In the genomic region with DNA sequence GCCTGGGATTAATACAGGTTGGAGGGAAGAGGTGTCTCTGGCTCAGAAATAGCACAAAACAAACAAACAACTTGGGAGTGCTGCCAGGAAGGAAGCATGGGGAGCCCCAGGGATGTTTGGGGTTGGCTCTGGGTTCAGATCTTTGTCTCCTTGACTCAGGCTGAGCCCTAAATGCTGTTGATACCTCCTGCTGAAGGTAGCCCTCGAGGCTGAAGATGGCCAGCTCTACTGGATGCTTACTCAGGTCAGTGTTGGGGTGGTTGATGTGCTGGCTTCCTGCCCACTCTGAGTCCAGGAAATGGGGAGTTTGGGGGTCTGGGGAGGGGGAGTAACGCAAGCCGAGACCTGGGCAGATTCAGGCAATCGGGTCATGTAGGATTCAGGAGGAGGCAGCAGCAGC, we compare ENCODE assay signal across 20 mouse cellular contexts. TPM values are rescaled to one million over a fixed set of nuclear protein-coding genes. Genes with fewer than 3 reads are reported as not detected.
DNase-seq lines count a peak whose midpoint lies in the region; ATAC-seq and TF ChIP-seq lines count a peak whose summit lies in the region.
"Had no signal": no experiment of that assay in that cellular context is flagged by ENCODE, and none has a peak within 500 bp of the region (broad histone marks: within the 10 kb centered on the region; RNA-seq: fewer than 3 reads in every experiment).

No protein-coding gene starts in this region.

- no peak for TF ChIP-seq POLR2A in cerebellum, adult 2 months (IDR thresholded peaks at IDR 0.05; ENCODE audit: borderline replicate concordance, insufficient read depth, low read length)

- H3K4me3 ChIP-seq in cerebellum, adult 2 months (replicated peaks; ENCODE audit: insufficient read depth, low read depth, low read length) = no peak overlapping the region
- H3K4me3 ChIP-seq in hindbrain, embryonic 13.5 days = peak overlapping the region; percentile 88; the same call in 1 of the 2 replicates
- no peak overlapping the region for H3K4me3 ChIP-seq in hindbrain, embryonic 12.5 days
- no peak overlapping the region for H3K4me3 ChIP-seq in intestine, postnatal 0 days (ENCODE audit: low read depth, low read length)
- H3K4me3 ChIP-seq: heart, adult 2 months; heart, embryonic 15.5 days; limb, embryonic 13.5 days had no signal

- no peaks in the 10 kb centered on the region for H3K36me3 ChIP-seq in hindbrain, embryonic 13.5 days
- no peaks in the 10 kb centered on the region for H3K36me3 ChIP-seq in hindbrain, embryonic 12.5 days
- no peaks in the 10 kb centered on the region for H3K36me3 ChIP-seq in intestine, postnatal 0 days (ENCODE audit: control insufficient read depth, insufficient read depth)
- H3K36me3 ChIP-seq: heart, embryonic 15.5 days; limb, embryonic 13.5 days had no signal

- ATAC-seq in hindbrain, embryonic 13.5 days (ENCODE audit: low FRiP score) = no peak
- no peak for ATAC-seq in hindbrain, embryonic 12.5 days (ENCODE audit: low FRiP score)
- no peak for ATAC-seq in intestine, postnatal 0 days

- peak; percentile 66 for DNase-seq in cerebellum, adult 11-12 months
- DNase-seq in cerebellum, adult 2 months = no peak
- peak; percentile 36 to 40 for DNase-seq in right cerebral cortex, postnatal 10 days (ENCODE audit: low spot score in 2 of 2)
- DNase-seq in right cerebral cortex, adult 2 months (ENCODE audit: low spot score in 2 of 2) = no peak
- no peak for DNase-seq in left cerebral cortex, adult 18-20 months (ENCODE audit: low spot score in 2 of 2)
- DNase-seq: heart, adult 2 months; kidney, adult 2 months; kidney, postnatal 14 days; lung, adult 18-20 months; right cerebral cortex, postnatal 4 days; thymus, postnatal 14 days had no signal

- H3K27me3 ChIP-seq in cerebellum, adult 2 months (ENCODE audit: control insufficient read depth, insufficient read depth, low read length) = no peaks in the 10 kb centered on the region
- peaks cover 11% of the 10 kb centered on the region for H3K27me3 ChIP-seq in hindbrain, embryonic 13.5 days
- peaks cover 37% of the 10 kb centered on the region for H3K27me3 ChIP-seq in hindbrain, embryonic 12.5 days
- peaks cover 23% of the 10 kb centered on the region; the same call in 1 of the 2 replicates for H3K27me3 ChIP-seq in intestine, postnatal 0 days (replicated peaks; ENCODE audit: control insufficient read depth, insufficient read depth, low read length)

- H3K27ac ChIP-seq in cerebellum, adult 2 months (ENCODE audit: insufficient read depth, low read length) = no peak overlapping the region
- no peak overlapping the region for H3K27ac ChIP-seq in hindbrain, embryonic 13.5 days
- H3K27ac ChIP-seq in hindbrain, embryonic 12.5 days = no peak overlapping the region
- H3K27ac ChIP-seq in intestine, postnatal 0 days (ENCODE audit: low read depth, low read length) = no peak overlapping the region
- H3K27ac ChIP-seq: heart, adult 2 months; heart, embryonic 15.5 days; limb, embryonic 13.5 days had no signal

- WGBS in cerebellum, adult 2 months = 76% methylated on average over 4 of the region's 4 CpGs
- WGBS in hindbrain, embryonic 13.5 days = 69% methylated on average over 4 of the region's 4 CpGs
- 70% methylated on average over 4 of the region's 4 CpGs for WGBS in hindbrain, embryonic 12.5 days
- 77% methylated on average over 4 of the region's 4 CpGs for WGBS in intestine, postnatal 0 days

- H3K9ac ChIP-seq in hindbrain, embryonic 13.5 days = no peak overlapping the region
- no peak overlapping the region for H3K9ac ChIP-seq in hindbrain, embryonic 12.5 days
- H3K9ac ChIP-seq in intestine, postnatal 0 days (ENCODE audit: low read depth, low read length) = no peak overlapping the region
- H3K9ac ChIP-seq: heart, embryonic 15.5 days; limb, embryonic 13.5 days had no signal

- H3K4me1 ChIP-seq in cerebellum, adult 2 months (ENCODE audit: control insufficient read depth, insufficient read depth, low read length) = peaks cover 13% of the 10 kb centered on the region
- peaks cover 45% of the 10 kb centered on the region for H3K4me1 ChIP-seq in hindbrain, embryonic 13.5 days (replicated peaks)
- peaks cover 37% of the 10 kb centered on the region for H3K4me1 ChIP-seq in hindbrain, embryonic 12.5 days
- H3K4me1 ChIP-seq in intestine, postnatal 0 days (replicated peaks; ENCODE audit: control insufficient read depth, insufficient read depth, low read length) = 0 out of 2 replicates have a peak, but pooled peaks cover 2% of the 10 kb centered on the region

- TF ChIP-seq CTCF in cerebellum, adult 2 months (IDR thresholded peaks at IDR 0.05; ENCODE audit: borderline replicate concordance, insufficient read depth, low read depth, low read length) = no peak
- TF ChIP-seq CTCF in intestine, postnatal 0 days (IDR thresholded peaks at IDR 0.05; ENCODE audit: low read depth) = no peak

- H3K9me3 ChIP-seq in hindbrain, embryonic 13.5 days = no peaks in the 10 kb centered on the region
- H3K9me3 ChIP-seq in hindbrain, embryonic 12.5 days (replicated peaks) = no peaks in the 10 kb centered on the region
- no peaks in the 10 kb centered on the region for H3K9me3 ChIP-seq in intestine, postnatal 0 days (ENCODE audit: control insufficient read depth)
- H3K9me3 ChIP-seq: heart, embryonic 15.5 days; limb, embryonic 13.5 days had no signal

- H3K4me2 ChIP-seq in hindbrain, embryonic 13.5 days = peak overlapping the region; percentile 79; the same call in 1 of the 2 replicates
- no peak overlapping the region for H3K4me2 ChIP-seq in hindbrain, embryonic 12.5 days (replicated peaks)
- no peak overlapping the region for H3K4me2 ChIP-seq in intestine, postnatal 0 days (replicated peaks; ENCODE audit: low read depth)
- H3K4me2 ChIP-seq: heart, embryonic 15.5 days had no signal

RNA-seq across cellular contexts. Expression of gene Dusp8, which starts 1.1 kb away (rescaled TPM):
- polyA plus RNA-seq in cerebellum, adult 2 months (2012; rRNA removed) = 85.8 and 90.1 TPM in 2 replicates
- 87.3 and 90.2 TPM in 2 replicates for polyA plus RNA-seq in hindbrain, embryonic 13.5 days (2015; fragmentation: Nextera tagmentation; extraction: Ambion mirVana)
- polyA plus RNA-seq in hindbrain, embryonic 12.5 days (2016; fragmentation: Nextera tagmentation; extraction: Ambion mirVana) = 49.1 and 53.8 TPM in 2 replicates
- polyA plus RNA-seq in intestine, postnatal 0 days (2015; fragmentation: Nextera tagmentation; extraction: Ambion mirVana) = 5.8 and 6.4 TPM in 2 replicates
- total RNA-seq in left cerebral cortex, adult 18-20 months (2021) = 100 to 1,000 TPM; 150 to 154 TPM

RNA-seq across cellular contexts. Expression of gene Gm45618, which starts 23.8 kb away (rescaled TPM):
- polyA plus RNA-seq in cerebellum, adult 2 months (2012; rRNA removed) = not detected in 2 replicates
- polyA plus RNA-seq in hindbrain, embryonic 13.5 days (2015; fragmentation: Nextera tagmentation; extraction: Ambion mirVana) = 0.27 and 0.32 TPM in 2 replicates
- polyA plus RNA-seq in hindbrain, embryonic 12.5 days (2016; fragmentation: Nextera tagmentation; extraction: Ambion mirVana) = not detected in 2 replicates
- not detected in 2 replicates for polyA plus RNA-seq in intestine, postnatal 0 days (2015; fragmentation: Nextera tagmentation; extraction: Ambion mirVana)
- total RNA-seq in left cerebral cortex, adult 18-20 months (2021) = not detected
- total RNA-seq: adrenal gland, adult 18-20 months; gastrocnemius, adult 8-10 months; heart, adult 2 months; MEL had no signal
- polyA plus RNA-seq: heart, adult 2 months; heart, embryonic 15.5 days; kidney, adult 2 months; limb, embryonic 13.5 days; neural tube, embryonic 11.5 days had no signal

RNA-seq across cellular contexts. Expression of gene Mob2, which starts 35.8 kb away (rescaled TPM):
- 67.5 and 73.4 TPM in 2 replicates for polyA plus RNA-seq in cerebellum, adult 2 months (2012; rRNA removed)
- 53.0 and 53.5 TPM in 2 replicates for polyA plus RNA-seq in hindbrain, embryonic 13.5 days (2015; fragmentation: Nextera tagmentation; extraction: Ambion mirVana)
- polyA plus RNA-seq in hindbrain, embryonic 12.5 days (2016; fragmentation: Nextera tagmentation; extraction: Ambion mirVana) = 48.0 and 48.8 TPM in 2 replicates
- 49.5 and 54.7 TPM in 2 replicates for polyA plus RNA-seq in intestine, postnatal 0 days (2015; fragmentation: Nextera tagmentation; extraction: Ambion mirVana)
- total RNA-seq in left cerebral cortex, adult 18-20 months (2021) = 10 to 100 TPM; 37.7 to 39.1 TPM

RNA-seq across cellular contexts. Expression of gene Gm39115, which starts 39.1 kb away (rescaled TPM):
- not detected in 2 replicates for polyA plus RNA-seq in cerebellum, adult 2 months (2012; rRNA removed)
- not detected in 2 replicates for polyA plus RNA-seq in hindbrain, embryonic 13.5 days (2015; fragmentation: Nextera tagmentation; extraction: Ambion mirVana)
- polyA plus RNA-seq in hindbrain, embryonic 12.5 days (2016; fragmentation: Nextera tagmentation; extraction: Ambion mirVana) = not detected in 2 replicates
- polyA plus RNA-seq in intestine, postnatal 0 days (2015; fragmentation: Nextera tagmentation; extraction: Ambion mirVana) = not detected in 2 replicates
- not detected for total RNA-seq in left cerebral cortex, adult 18-20 months (2021)
- total RNA-seq: adrenal gland, adult 18-20 months; gastrocnemius, adult 8-10 months; heart, adult 2 months; MEL had no signal
- polyA plus RNA-seq: heart, adult 2 months; heart, embryonic 15.5 days; kidney, adult 2 months; limb, embryonic 13.5 days; neural tube, embryonic 11.5 days had no signal

RNA-seq across cellular contexts. Expression of gene Gm45337, which starts 47.7 kb away (rescaled TPM):
- not detected in 2 replicates for polyA plus RNA-seq in cerebellum, adult 2 months (2012; rRNA removed)
- polyA plus RNA-seq in hindbrain, embryonic 13.5 days (2015; fragmentation: Nextera tagmentation; extraction: Ambion mirVana) = not detected in 2 replicates
- polyA plus RNA-seq in hindbrain, embryonic 12.5 days (2016; fragmentation: Nextera tagmentation; extraction: Ambion mirVana) = not detected in 2 replicates
- polyA plus RNA-seq in intestine, postnatal 0 days (2015; fragmentation: Nextera tagmentation; extraction: Ambion mirVana) = not detected in 2 replicates
- not detected for total RNA-seq in left cerebral cortex, adult 18-20 months (2021)
- total RNA-seq: adrenal gland, adult 18-20 months; gastrocnemius, adult 8-10 months; heart, adult 2 months; MEL had no signal
- polyA plus RNA-seq: heart, adult 2 months; heart, embryonic 15.5 days; kidney, adult 2 months; limb, embryonic 13.5 days; neural tube, embryonic 11.5 days had no signal

Comparison
In these comparisons a context has a peak if more than half of its experiments do, and no peak if none do; other contexts are left out.
1. DNase-seq: peak in cerebellum, adult 11-12 months (single experiment) and right cerebral cortex, postnatal 10 days (2 of 2); none in cerebellum, adult 2 months (0 of 2), right cerebral cortex, adult 2 months (0 of 2) and left cerebral cortex, adult 18-20 months (0 of 2).